Mouse (Mus musculus): ENCODE results near the gene Iqcf5.

GRCm38 (mm10) chr9:106480541-106480940 is 33.8 kb upstream of the Iqcf5 start:
- TF ChIP-seq CTCF (IDR thresholded peaks at IDR 0.05; ENCODE audit: control insufficient read depth, insufficient read depth, insufficient read length), result no peak
- no peak for TF ChIP-seq MYOD1 (IDR thresholded peaks at IDR 0.05; ENCODE audit: control insufficient read depth, insufficient read length, low read depth)
- TF ChIP-seq MAX (IDR thresholded peaks at IDR 0.05), result no peak
- TF ChIP-seq CEBPB (IDR thresholded peaks at IDR 0.05; ENCODE audit: low read depth), result no peak
- TF ChIP-seq USF1 (IDR thresholded peaks at IDR 0.05; ENCODE audit: low read depth), result no peak
- no peak for TF ChIP-seq MYOG (IDR thresholded peaks at IDR 0.05; ENCODE audit: control insufficient read depth, extremely low read depth, insufficient read length)

Measured in C2C12 (cell line).